Mouse (Mus musculus): Measurements from ENCODE around the gene Ackr4. TPM values are rescaled to one million over a fixed set of nuclear protein-coding genes. Genes with fewer than 3 reads are reported as not detected.

The Ackr4 gene
- total and polyA plus RNA-seq, 3 experiments: 0.10 to 0.27 TPM; not detected in 1

DNA sequence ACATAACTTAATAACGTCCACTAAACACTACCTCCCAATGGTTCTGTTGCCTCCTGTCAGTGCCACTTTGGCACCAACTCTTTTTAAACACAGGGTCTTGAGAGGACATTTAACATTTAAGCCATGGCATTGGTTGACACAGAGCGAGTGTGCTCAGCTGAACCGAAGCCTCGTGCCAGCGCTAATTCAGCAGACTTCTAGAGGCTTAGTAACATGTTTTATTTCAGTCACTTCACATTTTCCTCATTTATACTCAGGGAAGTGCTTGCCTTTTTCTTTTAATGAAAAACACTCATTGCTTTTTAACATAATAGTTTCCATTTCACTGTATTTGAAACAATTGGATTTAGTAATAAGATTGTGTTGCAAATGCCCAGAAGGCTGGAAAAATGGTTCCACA is 17.6 kb downstream of the Ackr4 start:
- H3K27me3 ChIP-seq (ENCODE audit: control insufficient read depth in 1 of 2, insufficient read depth in 2 of 2, low read length in 2 of 2): no peaks in the 10 kb centered on the region
- no peaks in the 10 kb centered on the region for H3K4me1 ChIP-seq (ENCODE audit: control insufficient read depth in 1 of 2, insufficient read depth in 2 of 2, low read length in 2 of 2)
- no peak for TF ChIP-seq GATA1 (IDR thresholded peaks at IDR 0.05; ENCODE audit: low read depth, low read length)
- no peaks in the 10 kb centered on the region for H3K79me2 ChIP-seq (ENCODE audit: control insufficient read depth, insufficient read depth, low read length, poor library complexity)
- no peak for DNase-seq (ENCODE audit: low read depth, low spot score)
- no peaks in the 10 kb centered on the region for H3K36me3 ChIP-seq (ENCODE audit: control insufficient read depth in 1 of 2, insufficient read depth in 2 of 2, low read length in 2 of 2)
- H3K4me3 ChIP-seq (ENCODE audit: control insufficient read depth in 1 of 2, insufficient read depth in 1 of 2, low read depth in 2 of 2, low read length in 2 of 2): no peak overlapping the region
- H3K9me3 ChIP-seq (replicated peaks; ENCODE audit: insufficient read depth, low read length): no peaks in the 10 kb centered on the region; the same call in 1 of the 2 replicates
- H3K27ac ChIP-seq (ENCODE audit: control insufficient read depth, low read depth, low read length): no peak overlapping the region
- H3K9ac ChIP-seq (ENCODE audit: control insufficient read depth, low read depth, low read length, poor library complexity, severe bottlenecking): no peak overlapping the region

GRCm38 (mm10) chr9:104108571-104109143 is 18.1 kb downstream of the Ackr4 start:
- Histone ChIP-seq H3K27ac (ENCODE audit: control insufficient read depth, low read depth, low read length) (no peak overlapping the region), H3K36me3 (ENCODE audit: control insufficient read depth in 1 of 2, insufficient read depth in 2 of 2, low read length in 2 of 2) (no peaks in the 10 kb centered on the region), H3K79me2 (ENCODE audit: control insufficient read depth, insufficient read depth, low read length, poor library complexity) (no peaks in the 10 kb centered on the region), H3K9me3 (replicated peaks; ENCODE audit: insufficient read depth, low read length) (no peaks in the 10 kb centered on the region; the same call in 1 of the 2 replicates), H3K4me1 (ENCODE audit: control insufficient read depth in 1 of 2, insufficient read depth in 2 of 2, low read length in 2 of 2) (no peaks in the 10 kb centered on the region), H3K4me3 (ENCODE audit: control insufficient read depth in 1 of 2, insufficient read depth in 1 of 2, low read depth in 2 of 2, low read length in 2 of 2) (no peak overlapping the region), H3K27me3 (ENCODE audit: control insufficient read depth in 1 of 2, insufficient read depth in 2 of 2, low read length in 2 of 2) (no peaks in the 10 kb centered on the region), H3K9ac (ENCODE audit: control insufficient read depth, low read depth, low read length, poor library complexity, severe bottlenecking) (no peak overlapping the region)
- DNase-seq (ENCODE audit: low read depth, low spot score): no peak
- no peak for TF ChIP-seq KAT2A (conservative IDR thresholded peaks at IDR 0.05; ENCODE audit: low read depth, low read length)
- TF ChIP-seq TCF12 (IDR thresholded peaks at IDR 0.05; ENCODE audit: low read depth, low read length): no peak
- TF ChIP-seq ZC3H11A (IDR thresholded peaks at IDR 0.05; ENCODE audit: low read depth, low read length): no peak
- TF ChIP-seq TAL1 (IDR thresholded peaks at IDR 0.05; ENCODE audit: low read length): no peak
- no peak for TF ChIP-seq SIN3A (IDR thresholded peaks at IDR 0.05; ENCODE audit: low read length)
- TF ChIP-seq GATA1 (IDR thresholded peaks at IDR 0.05; ENCODE audit: low read depth, low read length): no peak
- no peak for TF ChIP-seq BHLHE40 (IDR thresholded peaks at IDR 0.05; ENCODE audit: borderline replicate concordance, low read depth, low read length)
- TF ChIP-seq GABPA (IDR thresholded peaks at IDR 0.05; ENCODE audit: low read depth, low read length): no peak
- no peak for TF ChIP-seq NRF1 (IDR thresholded peaks at IDR 0.05; ENCODE audit: insufficient read depth, low read depth, low read length, poor library complexity, severe bottlenecking)

GRCm38 (mm10) chr9:104107482-104107881 is 19.3 kb downstream of the Ackr4 start:
- H3K9ac ChIP-seq (ENCODE audit: control insufficient read depth, low read depth, low read length, poor library complexity, severe bottlenecking): no peak overlapping the region
- H3K79me2 ChIP-seq (ENCODE audit: control insufficient read depth, insufficient read depth, low read length, poor library complexity): no peaks in the 10 kb centered on the region
- H3K9me3 ChIP-seq (replicated peaks; ENCODE audit: insufficient read depth, low read length): no peaks in the 10 kb centered on the region; the same call in 1 of the 2 replicates
- no peaks in the 10 kb centered on the region for H3K4me1 ChIP-seq (ENCODE audit: control insufficient read depth in 1 of 2, insufficient read depth in 2 of 2, low read length in 2 of 2)
- TF ChIP-seq ELF1 (IDR thresholded peaks at IDR 0.05; ENCODE audit: low read depth, low read length) (no peak), JUND (IDR thresholded peaks at IDR 0.05; ENCODE audit: low read depth, low read length) (no peak), MYC (IDR thresholded peaks at IDR 0.05; ENCODE audit: low read depth, low read length) (no peak), GABPA (IDR thresholded peaks at IDR 0.05; ENCODE audit: low read depth, low read length) (no peak), E2F4 (IDR thresholded peaks at IDR 0.05; ENCODE audit: borderline replicate concordance, low read depth, low read length) (no peak), RAD21 (IDR thresholded peaks at IDR 0.05; ENCODE audit: low read depth, low read length) (no peak), BHLHE40 (IDR thresholded peaks at IDR 0.05; ENCODE audit: borderline replicate concordance, low read depth, low read length) (no peak), MYB (IDR thresholded peaks at IDR 0.05; ENCODE audit: low read depth, low read length) (no peak), USF2 (IDR thresholded peaks at IDR 0.05; ENCODE audit: borderline replicate concordance in 1 of 2, insufficient read depth in 1 of 2, low read depth in 1 of 2, low read length in 2 of 2) (no peak), SMC3 (IDR thresholded peaks at IDR 0.05; ENCODE audit: low read depth, low read length) (no peak), POLR2AphosphoS5 (IDR thresholded peaks at IDR 0.05; ENCODE audit: borderline replicate concordance, low read depth, low read length) (no peak), POLR2AphosphoS2 (IDR thresholded peaks at IDR 0.05; ENCODE audit: low read length) (no peak), MAZ (IDR thresholded peaks at IDR 0.05; ENCODE audit: low read depth, low read length) (no peak), RCOR1 (IDR thresholded peaks at IDR 0.05; ENCODE audit: low read depth, low read length) (no peak), ZMIZ1 (IDR thresholded peaks at IDR 0.05; ENCODE audit: low read depth, low read length) (no peak), TBP (IDR thresholded peaks at IDR 0.05; ENCODE audit: low read depth, low read length) (no peak), ZC3H11A (IDR thresholded peaks at IDR 0.05; ENCODE audit: low read depth, low read length) (no peak), GATA1 (IDR thresholded peaks at IDR 0.05; ENCODE audit: low read depth, low read length) (no peak)
- no peak for DNase-seq (ENCODE audit: low read depth, low spot score)
- no peaks in the 10 kb centered on the region for H3K36me3 ChIP-seq (ENCODE audit: control insufficient read depth in 1 of 2, insufficient read depth in 2 of 2, low read length in 2 of 2)
- H3K4me3 ChIP-seq (ENCODE audit: control insufficient read depth in 1 of 2, insufficient read depth in 1 of 2, low read depth in 2 of 2, low read length in 2 of 2): no peak overlapping the region
- no peaks in the 10 kb centered on the region for H3K27me3 ChIP-seq (ENCODE audit: control insufficient read depth in 1 of 2, insufficient read depth in 2 of 2, low read length in 2 of 2)
- H3K27ac ChIP-seq (ENCODE audit: control insufficient read depth, low read depth, low read length): no peak overlapping the region
